Mouse (Mus musculus) spleen, adult 2 months (tissue): ENCODE data around the gene Bola2.

ENCODE experiments used
- CTCF ChIP-seq: fragments of 200-500 bp; IDR thresholded peaks from 2 replicates; pipeline ENCODE4 v1.5.1; 2011; ENCODE audit warnings: mild to moderate bottlenecking, inconsistent platforms; ENCODE audit not compliant: insufficient read depth, insufficient read length, insufficient replicate concordance; ENCODE audit errors: extremely low read depth
- POLR2A ChIP-seq: fragments of 200-500 bp; IDR thresholded peaks from 2 replicates; pipeline ENCODE4 v1.6.1; 2011; ENCODE audit warnings: low read depth, low read length, inconsistent platforms

GRCm38 (mm10) chr7:126718787-126719337 is 23.7 kb downstream of the Bola2 start:
- TF ChIP-seq POLR2A: no peak
- no peak for TF ChIP-seq CTCF
